Mouse (Mus musculus) spleen, adult 10 weeks (tissue): Measurements from ENCODE around the gene Fam167b. TPM values are rescaled to one million over a fixed set of nuclear protein-coding genes. Genes with fewer than 3 reads are reported as not detected.

Experiments
- polyA plus RNA-seq: library from polyadenylated mRNA; stranded (reverse); fragments of 350-450 nt; fragmentation: Illumina TruSeq; extraction: RNeasy Lipid Tissue Mini Kit (QIAGEN cat#74804); gene quantifications from one replicate; pipeline ENCODE4 v1.2.3, GENCODE M21; 2015; ENCODE audit warnings: low replicate concordance; ENCODE audit not compliant: insufficient read depth

The Fam167b gene
- polyA plus RNA-seq, result 10.3 TPM

DNA sequence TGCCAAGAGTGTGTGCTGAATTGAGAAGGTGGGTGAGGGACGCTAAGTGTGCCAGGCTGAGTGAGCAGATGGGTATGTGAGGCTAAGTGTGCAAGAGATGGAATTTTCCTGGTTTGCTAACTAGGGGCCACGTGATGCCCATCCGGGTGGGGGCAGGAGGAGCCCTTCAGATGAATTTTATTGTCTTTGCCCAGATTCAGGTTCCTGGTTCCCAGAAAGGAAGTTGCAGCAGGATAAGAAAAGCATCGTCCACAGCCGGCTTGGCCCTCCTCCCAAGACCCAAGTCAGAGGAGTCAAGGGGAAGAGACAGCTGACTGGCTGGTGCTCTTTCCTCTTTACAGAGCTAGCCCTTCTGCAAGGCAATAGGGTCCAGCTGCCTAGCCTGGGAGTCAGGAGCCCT lies at the start of gene Fam167b:
TSS of gene Fam167b (minus strand) at position 84 of the 400 bp plus-strand sequence.

DNA sequence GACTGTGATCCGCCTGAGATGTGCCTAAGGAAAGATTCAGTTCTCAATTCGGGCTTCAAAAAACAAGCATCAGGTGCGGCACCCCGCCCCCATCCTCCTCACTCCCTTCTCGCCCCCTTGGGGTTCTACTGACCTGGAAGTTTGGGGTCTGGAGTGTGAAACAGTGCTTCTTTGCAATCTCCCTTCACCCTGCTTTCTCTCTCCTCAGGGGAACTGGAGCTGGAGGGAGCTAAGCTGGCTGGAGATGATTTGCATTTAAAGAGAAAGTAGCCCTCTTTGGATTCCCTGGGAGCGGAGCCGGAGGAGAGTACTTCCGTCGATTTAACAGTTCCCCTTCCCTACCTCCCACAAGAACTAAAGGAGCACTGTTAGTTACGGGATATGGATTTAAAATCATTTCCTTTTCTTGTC lies 45.3 kb upstream of the Fam167b start, which contains the start of gene Ccdc28b:
TSS of gene Ccdc28b (minus strand) at position 267 of the 411 bp plus-strand sequence.

DNA sequence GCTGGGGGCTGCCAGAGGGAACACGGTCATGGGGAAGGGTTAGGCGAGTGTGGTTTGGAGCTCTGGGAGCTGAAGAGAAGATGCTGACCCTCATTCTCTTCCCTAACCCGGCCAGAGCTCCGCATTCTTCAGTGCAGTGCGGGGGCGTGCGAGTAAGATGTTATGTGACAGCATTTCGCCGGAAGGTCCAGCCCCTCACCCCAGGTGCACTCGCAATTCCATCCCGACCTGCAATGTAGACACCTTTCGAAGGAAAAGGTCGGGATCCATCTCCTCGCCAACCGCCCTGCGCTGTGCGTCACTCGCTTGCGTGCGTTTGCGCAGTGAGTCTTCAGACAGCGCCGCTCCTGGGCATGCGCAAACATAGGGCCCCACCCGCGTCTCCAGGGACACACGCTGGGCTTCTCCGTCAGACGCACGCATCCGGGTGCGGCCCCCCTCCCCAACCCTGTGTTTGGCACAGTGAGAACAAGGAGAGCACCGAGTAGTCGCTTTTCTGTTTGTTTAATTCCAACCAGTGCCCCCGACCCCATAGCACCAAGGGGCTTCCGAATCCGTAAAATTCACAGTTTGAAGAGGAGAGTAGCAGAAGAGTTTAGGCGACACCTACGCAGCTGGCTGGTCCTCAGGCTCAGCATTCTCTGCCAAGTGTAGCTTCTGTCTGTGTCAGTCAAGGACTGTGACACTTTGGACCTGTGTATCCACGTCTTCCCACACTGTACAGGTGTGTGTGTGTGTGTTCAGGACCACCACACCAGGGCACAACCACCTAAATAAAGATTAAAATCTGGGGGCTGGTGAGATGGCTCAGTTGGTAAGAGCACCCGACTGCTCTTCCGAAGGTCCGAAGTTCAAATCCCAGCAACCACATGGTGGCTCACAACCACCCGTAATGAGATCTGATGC lies 40.7 kb upstream of the Fam167b start, which contains the start of gene Iqcc:
TSS of gene Iqcc (minus strand) at position 314 of the 906 bp plus-strand sequence.

DNA sequence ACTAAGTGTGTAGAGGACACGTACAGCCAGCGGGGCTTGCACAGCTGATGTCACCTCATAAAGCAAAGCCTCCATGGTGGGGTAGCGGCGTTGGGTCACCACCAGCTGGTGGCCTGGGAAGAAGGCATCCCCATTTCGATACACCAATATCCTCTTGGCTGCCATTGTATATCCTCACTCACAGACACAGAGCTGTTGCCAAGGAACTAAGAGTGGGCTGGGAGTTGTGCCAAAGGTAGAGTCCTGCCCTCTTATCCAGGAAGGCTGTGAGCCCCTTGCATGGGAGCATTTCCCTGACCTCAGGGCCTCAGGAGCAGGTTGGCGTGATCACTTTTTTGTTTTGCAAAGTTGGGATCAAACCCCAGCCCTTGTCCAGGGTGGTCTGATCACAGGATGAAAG lies 35.7 kb upstream of the Fam167b start, which contains the start of gene Dcdc2b:
TSS of gene Dcdc2b (minus strand) at position 165 of the 400 bp plus-strand sequence.

DNA sequence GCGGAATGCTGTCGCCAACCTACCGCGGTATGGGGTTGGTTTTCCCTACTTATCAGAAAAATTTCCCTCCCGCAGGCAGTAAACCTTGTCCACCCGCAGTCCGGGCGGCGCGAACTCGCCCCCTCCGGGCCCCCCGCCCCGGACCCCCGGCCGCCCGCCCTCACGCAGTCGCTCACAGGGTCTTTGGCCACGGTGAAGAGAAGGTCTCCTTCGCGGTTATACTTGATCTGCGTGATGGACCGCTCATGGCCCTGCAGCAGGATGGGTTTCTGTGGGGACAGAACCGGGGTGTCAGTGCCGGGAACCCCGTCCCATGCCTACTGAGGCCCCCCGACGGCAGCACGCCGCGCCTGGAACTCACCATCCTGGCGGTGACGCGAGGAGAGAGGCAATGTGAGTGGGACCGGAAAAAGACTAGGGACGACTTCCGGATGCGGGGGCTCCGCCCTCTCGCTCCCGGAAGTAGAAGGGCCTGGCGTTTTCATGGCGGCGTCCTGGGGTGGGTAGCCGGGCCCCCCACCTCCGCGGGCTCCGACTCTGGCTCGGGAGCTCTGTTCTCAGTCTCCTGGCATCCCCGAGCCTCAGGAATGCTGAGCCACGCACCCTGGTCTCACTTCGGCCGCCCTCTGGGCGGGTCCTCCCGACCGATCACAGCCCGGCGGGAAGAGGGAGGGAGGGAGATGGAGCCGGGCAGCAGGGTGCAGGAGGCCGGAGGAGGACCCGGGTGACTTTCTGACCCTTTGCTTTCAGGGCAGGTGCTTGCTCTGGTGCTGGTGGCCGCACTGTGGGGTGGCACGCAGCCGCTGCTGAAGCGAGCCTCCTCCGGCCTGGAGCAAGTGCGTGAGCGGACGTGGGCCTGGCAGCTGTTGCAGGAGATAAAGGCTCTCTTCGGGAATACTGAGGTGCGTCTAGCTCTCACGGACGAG lies 22.1 kb upstream of the Fam167b start, which contains the start of the genes Eif3i and Tmem234:
TSS of gene Eif3i (minus strand) at position 416 of the 926 bp plus-strand sequence.
TSS of gene Tmem234 (plus strand) at position 436 of the 926 bp plus-strand sequence.

DNA sequence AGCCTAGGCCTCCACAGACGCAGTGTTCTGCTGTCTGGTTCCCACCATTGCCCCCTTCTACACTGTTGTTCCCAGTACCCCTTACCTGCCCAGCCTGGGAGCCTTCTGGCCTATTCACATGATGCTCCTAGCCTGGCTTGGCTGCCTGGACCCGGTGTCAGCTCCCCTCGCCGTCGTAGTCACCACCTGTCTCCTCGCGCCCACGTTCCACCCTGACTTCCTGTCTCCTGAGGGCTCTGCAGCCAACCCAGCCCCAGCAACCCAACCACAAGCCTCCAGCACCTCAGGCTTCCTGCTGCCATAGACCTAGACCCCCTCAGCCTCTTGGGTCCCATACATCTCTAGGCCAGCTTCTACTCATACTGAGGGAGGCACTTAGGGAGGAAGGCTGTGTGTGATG lies 4.9 kb downstream of the Fam167b start, which contains the start of gene Lck:
TSS of gene Lck (minus strand) at position 212 of the 400 bp plus-strand sequence.

DNA sequence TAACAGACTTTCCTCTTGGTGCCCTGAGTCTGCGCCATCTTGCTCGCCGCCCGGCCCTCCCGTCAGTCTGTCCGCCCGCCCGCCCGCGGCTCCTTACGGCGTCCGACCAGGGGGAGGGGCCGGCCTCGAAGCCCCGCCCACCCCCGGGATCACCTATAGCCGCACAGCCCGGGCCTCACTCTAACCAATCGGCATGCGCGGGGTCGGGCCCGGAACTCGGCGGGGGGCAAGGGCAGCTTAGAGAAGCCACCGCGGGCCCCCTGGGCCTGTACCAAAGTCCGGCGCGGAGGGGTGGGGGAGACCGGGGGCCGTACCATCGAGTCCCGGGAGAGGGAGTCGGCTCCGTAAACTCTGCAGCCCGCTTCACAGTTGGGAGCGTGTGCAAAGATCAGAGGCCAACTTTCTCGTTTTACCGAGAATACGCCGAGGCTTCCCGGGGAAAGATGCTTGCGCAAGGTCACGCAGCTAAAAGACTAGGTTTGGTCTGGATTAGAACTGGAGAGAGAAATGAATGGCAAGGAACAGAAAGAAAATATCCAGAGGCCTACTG lies 35.7 kb downstream of the Fam167b start, which contains the start of gene Hdac1:
TSS of gene Hdac1 (minus strand) at position 122 of the 550 bp plus-strand sequence.

Other genes with a start within 250 kb of the Fam167b start
- 154 TPM for gene Rbbp4, start 243.2 kb downstream of the Fam167b start, polyA plus RNA-seq
- 119 TPM for gene Zbtb8os, start 242.9 kb downstream of the Fam167b start, polyA plus RNA-seq
- 4.8 TPM for gene Zbtb8a, start 200.4 kb downstream of the Fam167b start, polyA plus RNA-seq
- not detected for gene Zbtb8b, start 137.7 kb downstream of the Fam167b start, polyA plus RNA-seq
- gene Bsdc1, start 117.0 kb downstream of the Fam167b start, polyA plus RNA-seq, result 45.0 TPM
- gene Tssk3, start 87.5 kb downstream of the Fam167b start, polyA plus RNA-seq, result not detected
- not detected for gene Fam229a, start 87.4 kb downstream of the Fam167b start, polyA plus RNA-seq
- 79.0 TPM for gene Marcksl1, start 65.0 kb downstream of the Fam167b start, polyA plus RNA-seq
- 187 TPM for gene Hdac1, start 35.8 kb downstream of the Fam167b start, polyA plus RNA-seq
- 95.5 TPM for gene Lck, start 4.9 kb downstream of the Fam167b start, polyA plus RNA-seq
- gene Eif3i, start 22.1 kb upstream of the Fam167b start, polyA plus RNA-seq, result 119 TPM
- gene Tmem234, start 22.1 kb upstream of the Fam167b start, polyA plus RNA-seq, result 211 TPM
- 1.8 TPM for gene Dcdc2b, start 35.7 kb upstream of the Fam167b start, polyA plus RNA-seq
- gene Iqcc, start 40.5 kb upstream of the Fam167b start, polyA plus RNA-seq, result 26.7 TPM
- gene Ccdc28b, start 45.4 kb upstream of the Fam167b start, polyA plus RNA-seq, result 29.6 TPM
- 29.1 TPM for gene Txlna, start 62.5 kb upstream of the Fam167b start, polyA plus RNA-seq
- 34.8 TPM for gene Kpna6, start 94.2 kb upstream of the Fam167b start, polyA plus RNA-seq
- 7.3 TPM for gene Tmem39b, start 118.3 kb upstream of the Fam167b start, polyA plus RNA-seq
- 141 TPM for gene Khdrbs1, start 163.8 kb upstream of the Fam167b start, polyA plus RNA-seq
- gene Ptp4a2, start 232.7 kb upstream of the Fam167b start, polyA plus RNA-seq, result 613 TPM